Mouse (Mus musculus) forebrain, embryonic 16.5 days (tissue): ENCODE measurements at regions not wholly inside any gene's neighbourhood (a gene's known extent, or its start where the extent isn't known, plus 50 kb on each side); places are given as distances from the start of the nearest gene placed in this dataset.
A peak's percentile ranks its signal among the peaks of the same experiment; 100 is the strongest.

Experiments
- ATAC-seq: fragments of 200-750 bp; cut with Nextera tagmentation; 2 replicates; pipeline ENCODE4 v1.8.0; 2017; ENCODE audit warnings: mild to moderate bottlenecking, moderate library complexity
- H3K27ac ChIP-seq: fragments of 300-500 bp; sonication (generic); 2 replicates; pipeline ENCODE4 v1.5.1; 2014; ENCODE audit warnings: low read length, control low read depth
- H3K27me3 ChIP-seq: fragments of 300-500 bp; sonication (generic); replicated peaks from 2 replicates; pipeline ENCODE4 v1.6.1; 2014; ENCODE audit warnings: low read length; ENCODE audit not compliant: control insufficient read depth, insufficient read depth
- H3K36me3 ChIP-seq: fragments of 300-500 bp; sonication (generic); 2 replicates; pipeline ENCODE4 v1.6.1; 2014; ENCODE audit not compliant: control insufficient read depth, insufficient read depth
- H3K4me1 ChIP-seq: fragments of 300-500 bp; sonication (generic); replicated peaks from 2 replicates; pipeline ENCODE4 v1.6.1; 2014; ENCODE audit warnings: low read length; ENCODE audit not compliant: control insufficient read depth, insufficient read depth
- H3K4me2 ChIP-seq: fragments of 300-500 bp; sonication (generic); 2 replicates; pipeline ENCODE4 v1.6.1; 2014; ENCODE audit warnings: mild to moderate bottlenecking, low read length, control low read depth
- H3K4me3 ChIP-seq: fragments of 300-500 bp; sonication (generic); replicated peaks from 2 replicates; pipeline ENCODE4 v1.5.1; 2014; ENCODE audit warnings: mild to moderate bottlenecking, low read length, control low read depth
- H3K9ac ChIP-seq: fragments of 300-500 bp; sonication (generic); replicated peaks from 2 replicates; pipeline ENCODE4 v1.6.1; 2014; ENCODE audit warnings: low read depth, low read length, control low read depth
- H3K9me3 ChIP-seq: fragments of 300-500 bp; sonication (generic); 2 replicates; pipeline ENCODE4 v1.6.1; 2016; ENCODE audit warnings: low read length; ENCODE audit not compliant: control insufficient read depth
- WGBS: fragments of 180-500 bp; shearing (Covaris S2); extraction: QIAGEN DNeasy Blood & Tissue Kit; methylation state at CpG from one replicate; pipeline ENCODE4 v1.1.7; 2014; 5-methylcytosine and 5-hydroxymethylcytosine counted together

GRCm38 (mm10) chr8:103273476-103273875 lies 488.0 kb upstream of the Cdh11 start:
- no peaks in the 10 kb centered on the region for H3K9me3 ChIP-seq
- ATAC-seq: no peak
- H3K9ac ChIP-seq: no peak overlapping the region
- H3K27me3 ChIP-seq: no peaks in the 10 kb centered on the region
- no peak overlapping the region for H3K4me2 ChIP-seq
- H3K4me3 ChIP-seq: no peak overlapping the region
- H3K36me3 ChIP-seq: no peaks in the 10 kb centered on the region
- WGBS: 92% methylated on average over 2 of the region's 2 CpGs
- H3K27ac ChIP-seq: no peak overlapping the region
- peaks cover 8% of the 10 kb centered on the region; the same call in 1 of the 2 replicates for H3K4me1 ChIP-seq

GRCm38 (mm10) chr8:103281801-103282200 lies 496.4 kb upstream of the Cdh11 start:
- Histone ChIP-seq H3K9me3 (no peaks in the 10 kb centered on the region), H3K9ac (no peak overlapping the region), H3K27ac (no peak overlapping the region), H3K4me2 (no peak overlapping the region), H3K4me3 (no peak overlapping the region), H3K4me1 (no peaks in the 10 kb centered on the region), H3K36me3 (no peaks in the 10 kb centered on the region), H3K27me3 (no peaks in the 10 kb centered on the region)
- WGBS: 26% methylated on average over 1 of the region's 1 CpGs
- no peak for ATAC-seq

- H3K9me3 ChIP-seq: no peaks in the 10 kb centered on the region
- H3K9ac ChIP-seq: peak overlapping the region; percentile 20; the same call in 1 of the 2 replicates
- no peaks in the 10 kb centered on the region for H3K36me3 ChIP-seq
- 15% methylated on average over 12 of the region's 12 CpGs for WGBS
- H3K4me3 ChIP-seq: no peak overlapping the region
- peak; percentile 58; the same call in 1 of the 2 replicates for ATAC-seq
- peaks cover 6% of the 10 kb centered on the region for H3K4me1 ChIP-seq
- no peak overlapping the region for H3K27ac ChIP-seq
- peak overlapping the region; percentile 38 for H3K4me2 ChIP-seq
- no peaks in the 10 kb centered on the region for H3K27me3 ChIP-seq
Observed at GRCm38 (mm10) chr8:103288561-103288974, 503.1 kb upstream of the Cdh11 start.

GRCm38 (mm10) chr8:103292896-103293295 lies 507.5 kb upstream of the Cdh11 start:
- Histone ChIP-seq H3K9me3 (no peaks in the 10 kb centered on the region), H3K36me3 (no peaks in the 10 kb centered on the region), H3K4me3 (no peak overlapping the region), H3K4me2 (no peak overlapping the region), H3K4me1 (peaks cover 6% of the 10 kb centered on the region), H3K9ac (no peak overlapping the region), H3K27ac (no peak overlapping the region), H3K27me3 (no peaks in the 10 kb centered on the region)
- 54% methylated on average over 2 of the region's 2 CpGs for WGBS
- no peak for ATAC-seq

- Histone ChIP-seq H3K4me1 (no peaks in the 10 kb centered on the region), H3K9ac (no peak overlapping the region), H3K4me3 (no peak overlapping the region), H3K36me3 (no peaks in the 10 kb centered on the region), H3K27me3 (peaks cover 6% of the 10 kb centered on the region; the same call in 1 of the 2 replicates), H3K4me2 (no peak overlapping the region), H3K27ac (no peak overlapping the region), H3K9me3 (no peaks in the 10 kb centered on the region)
- ATAC-seq: no peak
- WGBS: 53% methylated on average over 1 of the region's 1 CpGs
Observed at GRCm38 (mm10) chr8:103306476-103307183, 521.2 kb upstream of the Cdh11 start.

- H3K27ac ChIP-seq: no peak overlapping the region
- no peak overlapping the region for H3K4me3 ChIP-seq
- no peaks in the 10 kb centered on the region for H3K36me3 ChIP-seq
- no peaks in the 10 kb centered on the region for H3K4me1 ChIP-seq
- no peaks in the 10 kb centered on the region for H3K9me3 ChIP-seq
- 6% methylated on average over 1 of the region's 1 CpGs for WGBS
- no peak overlapping the region for H3K9ac ChIP-seq
- peaks cover 41% of the 10 kb centered on the region for H3K27me3 ChIP-seq
- H3K4me2 ChIP-seq: no peak overlapping the region
- ATAC-seq: no peak
Observed at GRCm38 (mm10) chr8:103313576-103313975, 528.1 kb upstream of the Cdh11 start.

GRCm38 (mm10) chr8:103314279-103315022 lies 529.0 kb upstream of the Cdh11 start:
- H3K4me2 ChIP-seq: no peak overlapping the region
- H3K4me1 ChIP-seq: no peaks in the 10 kb centered on the region
- H3K36me3 ChIP-seq: no peaks in the 10 kb centered on the region
- H3K9ac ChIP-seq: no peak overlapping the region
- no peaks in the 10 kb centered on the region for H3K9me3 ChIP-seq
- ATAC-seq: peak; percentile 99
- WGBS: 0% methylated on average over 1 of the region's 1 CpGs
- H3K27me3 ChIP-seq: peaks cover 39% of the 10 kb centered on the region
- no peak overlapping the region for H3K27ac ChIP-seq
- H3K4me3 ChIP-seq: no peak overlapping the region

GRCm38 (mm10) chr8:103315742-103316141 lies 530.3 kb upstream of the Cdh11 start:
- H3K27me3 ChIP-seq: peaks cover 39% of the 10 kb centered on the region
- H3K4me2 ChIP-seq: no peak overlapping the region
- H3K9ac ChIP-seq: no peak overlapping the region
- no peaks in the 10 kb centered on the region for H3K9me3 ChIP-seq
- no peaks in the 10 kb centered on the region for H3K36me3 ChIP-seq
- no peak overlapping the region for H3K27ac ChIP-seq
- no peak overlapping the region for H3K4me3 ChIP-seq
- no peaks in the 10 kb centered on the region for H3K4me1 ChIP-seq
- 100% methylated on average over 1 of the region's 1 CpGs for WGBS
- ATAC-seq: no peak

- Histone ChIP-seq H3K4me3 (no peak overlapping the region), H3K36me3 (no peaks in the 10 kb centered on the region), H3K9ac (no peak overlapping the region), H3K9me3 (no peaks in the 10 kb centered on the region), H3K4me2 (no peak overlapping the region), H3K4me1 (no peaks in the 10 kb centered on the region), H3K27ac (no peak overlapping the region), H3K27me3 (peaks cover 39% of the 10 kb centered on the region)
- no peak for ATAC-seq
- 27% methylated on average over 5 of the region's 5 CpGs for WGBS
Observed at GRCm38 (mm10) chr8:103316691-103317091, 531.2 kb upstream of the Cdh11 start.
